Mouse (Mus musculus): Measurements from ENCODE around the gene Nup98. TPM values are rescaled to one million over a fixed set of nuclear protein-coding genes. Genes with fewer than 3 reads are reported as not detected.

Nup98 gene
- polyA plus RNA-seq, 1 experiment from 2014 or later = 29.5 TPM

DNA sequence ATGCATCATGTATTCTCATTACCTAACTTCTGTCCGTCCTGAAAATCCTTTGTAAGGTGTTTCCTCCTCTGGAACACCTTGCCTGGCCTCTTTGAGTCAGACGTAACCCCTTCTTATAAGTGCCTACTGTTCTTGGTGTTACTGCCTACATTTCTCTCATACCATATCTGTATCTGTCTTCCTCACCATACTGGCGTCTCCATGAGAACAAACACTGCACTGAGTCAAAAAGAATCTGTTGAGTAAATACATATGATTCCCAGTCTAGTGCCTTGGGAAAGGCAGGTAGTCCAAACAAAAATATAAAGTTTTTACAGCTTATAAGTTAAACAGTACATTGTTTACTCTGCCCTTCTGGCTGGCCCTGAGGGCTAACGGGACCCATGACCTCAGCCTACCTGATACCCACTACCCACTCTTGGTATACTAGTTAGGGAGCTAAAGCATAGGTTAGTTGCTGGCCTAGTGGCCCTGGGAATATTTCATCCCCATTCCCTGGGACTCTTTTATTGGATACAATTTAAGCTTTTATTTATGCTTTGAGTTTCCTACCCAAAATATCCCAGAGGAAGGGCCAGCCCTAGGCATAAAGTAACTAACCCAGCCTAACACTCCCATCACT, 18.2 kb upstream of the Nup98 start:
- H3K4me1 ChIP-seq = 0 out of 2 replicates have a peak, but pooled peaks cover 9% of the 10 kb centered on the region
- H3K27me3 ChIP-seq (replicated peaks) = no peaks in the 10 kb centered on the region
- H3K4me3 ChIP-seq (replicated peaks) = no peak overlapping the region
- WGBS = 78% methylated on average over 4 of the region's 4 CpGs
- H3K9me3 ChIP-seq = no peaks in the 10 kb centered on the region
- no peak for ATAC-seq (ENCODE audit: insufficient read depth, low FRiP score, low read depth)
- 0 out of 2 replicates have a peak, but pooled peaks cover 6% of the 10 kb centered on the region for H3K36me3 ChIP-seq
- H3K4me2 ChIP-seq = no peak overlapping the region
- no peak overlapping the region for H3K27ac ChIP-seq
- H3K9ac ChIP-seq = no peak overlapping the region

DNA sequence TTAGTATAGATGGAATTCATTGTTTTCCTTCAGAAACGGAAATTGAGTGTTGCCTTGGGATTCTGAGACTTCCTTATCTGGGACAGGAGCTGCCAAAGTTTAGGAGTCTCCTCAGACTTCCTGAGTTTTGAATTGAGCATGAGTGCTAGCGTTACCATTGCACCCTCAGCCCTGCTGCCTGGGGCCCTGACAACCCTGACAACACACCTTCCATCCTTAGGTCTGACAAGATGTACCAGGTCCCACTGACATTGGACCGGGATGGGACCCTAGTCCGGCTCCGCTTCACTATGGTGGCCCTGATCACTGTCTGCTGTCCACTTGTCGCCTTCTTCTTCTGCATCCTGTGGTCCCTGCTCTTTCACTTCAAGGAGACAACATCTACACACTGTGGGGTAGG, 16.1 kb upstream of the Nup98 start:
- H3K4me2 ChIP-seq = no peak overlapping the region
- H3K27ac ChIP-seq = no peak overlapping the region
- 91% methylated on average over 6 of the region's 6 CpGs for WGBS
- H3K4me1 ChIP-seq = 0 out of 2 replicates have a peak, but pooled peaks cover 9% of the 10 kb centered on the region
- H3K27me3 ChIP-seq (replicated peaks) = no peaks in the 10 kb centered on the region
- no peak overlapping the region for H3K4me3 ChIP-seq (replicated peaks)
- H3K9me3 ChIP-seq = no peaks in the 10 kb centered on the region
- ATAC-seq (ENCODE audit: insufficient read depth, low FRiP score, low read depth) = no peak
- 0 out of 2 replicates have a peak, but pooled peaks cover 6% of the 10 kb centered on the region for H3K36me3 ChIP-seq
- H3K9ac ChIP-seq = no peak overlapping the region

DNA sequence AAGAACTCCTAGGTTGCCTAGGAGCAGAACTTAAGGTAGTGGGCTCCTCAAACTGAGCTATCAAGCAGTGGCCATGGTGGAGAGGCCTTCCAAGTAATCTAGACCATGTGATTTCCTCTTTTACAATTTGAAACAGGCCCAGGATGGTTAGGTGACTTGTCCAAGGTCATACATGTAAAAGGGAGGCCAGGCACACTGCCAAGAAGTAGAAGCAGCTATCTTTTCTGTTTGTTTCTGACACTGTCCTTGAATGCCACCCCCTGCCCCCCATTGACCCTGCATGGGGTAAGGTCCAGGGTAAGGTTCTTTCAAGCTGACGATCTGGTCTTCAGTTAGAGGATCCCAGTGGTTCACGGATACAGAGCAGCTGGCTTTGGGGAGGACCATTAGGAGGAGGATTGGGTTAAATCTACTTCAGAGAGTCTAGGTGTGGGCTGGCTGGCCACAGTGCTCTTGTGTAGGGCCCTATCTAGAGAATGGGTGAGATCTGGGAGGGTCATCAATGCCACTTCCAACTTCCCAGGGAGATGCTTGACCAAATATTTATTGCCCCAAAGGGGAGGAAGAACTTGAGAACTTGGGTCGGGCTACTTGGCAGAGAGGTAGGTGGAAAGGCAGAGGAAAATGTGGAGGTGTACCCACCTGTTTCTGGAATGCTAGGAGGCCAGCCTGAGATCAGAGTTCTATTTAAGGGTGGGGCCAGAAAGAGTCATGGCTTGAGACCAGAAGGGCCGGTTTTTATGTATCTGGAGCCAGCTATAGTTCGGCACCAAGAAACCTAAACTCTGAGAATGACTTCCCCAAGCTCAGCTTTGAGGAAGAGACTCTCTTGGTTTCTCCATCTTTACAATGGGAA, 14.1 kb upstream of the Nup98 start:
- WGBS = 67% methylated on average over 5 of the region's 5 CpGs
- H3K27me3 ChIP-seq (replicated peaks) = no peaks in the 10 kb centered on the region
- peak overlapping the region; percentile 76 for H3K4me2 ChIP-seq
- no peak overlapping the region for H3K9ac ChIP-seq
- 0 out of 2 replicates have a peak, but pooled peaks cover 9% of the 10 kb centered on the region for H3K4me1 ChIP-seq
- H3K4me3 ChIP-seq (replicated peaks) = peak overlapping the region; percentile 77; the same call in 1 of the 2 replicates
- 0 out of 2 replicates have a peak, but pooled peaks cover 2% of the 10 kb centered on the region for H3K36me3 ChIP-seq
- H3K27ac ChIP-seq = peak overlapping the region; percentile 87
- ATAC-seq (ENCODE audit: insufficient read depth, low FRiP score, low read depth) = peak; percentile 23; the same call in 1 of the 2 replicates
- no peaks in the 10 kb centered on the region for H3K9me3 ChIP-seq

DNA sequence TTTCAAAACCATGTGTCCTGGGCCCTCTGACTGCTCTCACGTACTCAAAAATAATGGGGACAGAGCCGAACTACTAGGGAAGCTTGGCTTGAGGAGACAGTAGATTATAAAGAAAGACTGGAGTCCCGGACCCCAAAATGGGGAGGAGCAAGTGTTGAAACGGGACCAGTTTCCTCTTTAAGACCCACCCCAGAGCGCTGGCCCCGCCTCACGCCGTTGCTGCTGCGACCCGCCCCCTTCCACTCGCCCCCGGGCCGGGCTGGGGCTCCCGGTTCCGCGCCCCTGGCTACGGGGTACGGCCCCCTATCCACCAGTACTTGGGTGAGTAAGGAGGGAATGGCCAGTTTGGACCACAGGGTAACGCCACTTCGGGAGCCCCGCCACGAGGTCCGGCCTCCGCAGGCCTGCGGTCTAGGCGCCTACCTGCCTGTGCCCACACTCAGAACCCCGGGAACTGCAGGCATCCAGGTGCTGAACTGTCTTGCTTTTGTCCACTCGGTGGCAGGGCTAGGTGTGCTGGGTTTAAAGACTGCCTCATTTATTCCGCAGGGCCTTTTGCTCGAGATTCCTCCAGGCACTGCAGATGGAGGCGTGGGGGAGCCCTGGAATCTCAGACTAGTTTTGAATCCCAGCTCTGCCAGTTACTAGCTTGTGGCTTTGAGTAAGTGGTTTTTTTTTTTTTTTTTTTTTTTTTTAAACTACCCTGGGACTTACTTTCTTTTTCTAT, 13.0 kb upstream of the Nup98 start:
- no peaks in the 10 kb centered on the region for H3K27me3 ChIP-seq (replicated peaks)
- H3K9me3 ChIP-seq = no peaks in the 10 kb centered on the region
- peak overlapping the region; percentile 87 for H3K27ac ChIP-seq
- H3K4me1 ChIP-seq = 0 out of 2 replicates have a peak, but pooled peaks cover 9% of the 10 kb centered on the region
- WGBS = under 1% methylated on average over 31 of the region's 31 CpGs
- no peaks in the 10 kb centered on the region for H3K36me3 ChIP-seq
- H3K4me2 ChIP-seq = peak overlapping the region; percentile 76
- ATAC-seq (ENCODE audit: insufficient read depth, low FRiP score, low read depth) = peak; percentile 80
- H3K4me3 ChIP-seq (replicated peaks) = peak overlapping the region; percentile 77
- peak overlapping the region; percentile 48; the same call in 1 of the 2 replicates for H3K9ac ChIP-seq

DNA sequence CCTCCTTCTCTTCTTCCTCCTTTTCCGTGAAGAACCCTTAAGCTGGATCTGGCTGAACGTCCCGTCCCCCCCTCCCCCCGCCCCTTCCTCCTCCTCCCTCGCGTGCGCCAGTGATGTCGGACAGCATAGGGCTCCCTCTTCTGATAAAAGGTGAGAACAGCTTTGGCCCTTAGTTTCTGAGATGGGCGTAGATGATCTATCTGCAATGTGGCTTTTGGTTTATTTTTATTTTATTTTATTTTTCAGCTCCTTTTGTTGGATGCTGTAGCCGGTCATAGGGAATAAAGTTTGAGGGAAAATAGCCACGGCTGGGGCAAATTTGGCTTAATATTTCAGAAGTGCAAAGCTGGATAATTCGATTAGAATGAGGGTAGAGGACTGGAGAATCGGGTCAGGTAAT, 12.4 kb upstream of the Nup98 start:
- Histone ChIP-seq H3K4me3 (replicated peaks) (peak overlapping the region; percentile 77), H3K9ac (no peak overlapping the region), H3K4me1 (0 out of 2 replicates have a peak, but pooled peaks cover 9% of the 10 kb centered on the region), H3K9me3 (no peaks in the 10 kb centered on the region), H3K4me2 (peak overlapping the region; percentile 76), H3K27ac (peak overlapping the region; percentile 87), H3K27me3 (replicated peaks) (no peaks in the 10 kb centered on the region), H3K36me3 (no peaks in the 10 kb centered on the region)
- peak; percentile 44; the same call in 1 of the 2 replicates for ATAC-seq (ENCODE audit: insufficient read depth, low FRiP score, low read depth)
- under 1% methylated on average over 7 of the region's 13 CpGs for WGBS

DNA sequence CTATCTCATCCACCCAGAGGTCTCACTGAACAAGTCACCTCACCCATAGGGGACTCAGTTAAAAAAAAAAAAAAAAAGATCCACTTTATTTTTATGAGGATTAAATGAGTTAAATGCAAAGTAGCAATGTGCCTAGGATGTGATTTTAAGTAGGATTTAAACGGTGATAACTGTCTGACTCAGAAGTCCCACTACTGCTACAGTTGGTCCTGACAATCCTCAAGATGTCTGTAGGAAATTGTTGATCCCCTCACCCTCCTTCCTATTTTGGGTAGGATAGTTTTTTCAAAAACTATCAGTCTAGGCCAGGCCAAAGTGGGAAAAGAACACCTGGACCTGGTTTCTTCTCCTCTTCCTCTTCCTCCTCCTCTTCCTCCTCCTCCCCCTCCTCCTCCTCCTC, 11.9 kb upstream of the Nup98 start:
- Histone ChIP-seq H3K9ac (no peak overlapping the region), H3K27me3 (replicated peaks) (no peaks in the 10 kb centered on the region), H3K36me3 (no peaks in the 10 kb centered on the region), H3K4me1 (0 out of 2 replicates have a peak, but pooled peaks cover 9% of the 10 kb centered on the region), H3K27ac (peak overlapping the region; percentile 48; the same call in 1 of the 2 replicates), H3K4me2 (peak overlapping the region; percentile 76), H3K9me3 (no peaks in the 10 kb centered on the region), H3K4me3 (replicated peaks) (no peak overlapping the region)
- 33% methylated on average over 1 of the region's 1 CpGs for WGBS
- ATAC-seq (ENCODE audit: insufficient read depth, low FRiP score, low read depth) = no peak

DNA sequence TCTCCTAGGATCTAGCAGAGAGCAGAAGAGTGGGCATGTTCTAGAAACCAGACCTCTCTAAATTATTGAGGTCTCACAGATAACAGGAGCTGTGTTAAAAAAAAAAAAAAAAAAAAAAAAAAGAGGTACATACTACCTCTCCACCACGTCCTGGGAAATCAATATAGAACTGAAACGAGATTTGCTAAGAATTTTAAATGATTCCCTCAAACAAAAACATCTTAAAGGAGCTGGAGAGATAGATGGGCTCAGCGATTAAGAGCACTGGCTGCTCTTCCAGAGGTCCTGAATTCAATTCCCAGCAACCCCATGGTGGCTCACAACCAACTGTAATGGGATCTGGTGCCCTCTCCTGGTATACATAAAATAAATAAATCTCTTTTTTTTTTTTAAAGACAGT, 1.1 kb upstream of the Nup98 start:
- Histone ChIP-seq H3K9ac (peak overlapping the region; percentile 58; the same call in 1 of the 2 replicates), H3K4me3 (replicated peaks) (peak overlapping the region; percentile 64), H3K4me1 (peaks cover 4% of the 10 kb centered on the region), H3K27ac (peak overlapping the region; percentile 93), H3K27me3 (replicated peaks) (no peaks in the 10 kb centered on the region), H3K9me3 (no peaks in the 10 kb centered on the region), H3K4me2 (peak overlapping the region; percentile 71), H3K36me3 (no peaks in the 10 kb centered on the region)
- WGBS = 52% methylated on average over 3 of the region's 3 CpGs
- ATAC-seq (ENCODE audit: insufficient read depth, low FRiP score, low read depth) = no peak

DNA sequence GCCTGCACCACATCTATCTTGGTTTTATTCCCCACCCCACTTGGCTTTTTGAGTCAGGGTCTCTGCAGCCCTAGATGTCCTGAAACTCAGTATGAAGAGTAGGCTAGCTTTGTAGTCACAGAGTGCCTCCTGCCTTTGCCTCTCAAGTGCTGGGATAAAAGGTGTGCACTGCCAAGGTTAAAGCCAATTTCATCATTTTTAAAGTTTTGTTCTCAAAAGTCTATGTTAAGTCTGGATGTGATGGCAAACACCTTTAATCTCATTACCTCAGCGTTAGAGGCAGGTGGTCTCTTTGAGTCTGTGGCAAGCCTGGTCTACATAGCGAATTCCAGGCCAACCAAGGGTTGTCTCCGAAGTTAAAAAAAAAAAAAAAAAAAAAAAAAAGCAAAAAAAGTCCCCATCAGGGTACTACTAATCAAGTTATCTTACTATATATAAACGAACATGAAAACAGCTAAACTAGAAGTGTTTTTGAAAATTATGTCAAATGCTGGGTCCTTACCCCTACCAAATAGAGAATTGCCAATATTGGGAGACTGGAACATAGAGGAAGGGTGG, 1.1 kb downstream of the Nup98 start:
- no peaks in the 10 kb centered on the region for H3K9me3 ChIP-seq
- H3K9ac ChIP-seq = peak overlapping the region; percentile 32; the same call in 1 of the 2 replicates
- peak overlapping the region; percentile 64 for H3K4me3 ChIP-seq (replicated peaks)
- H3K27me3 ChIP-seq (replicated peaks) = no peaks in the 10 kb centered on the region
- no peak for ATAC-seq (ENCODE audit: insufficient read depth, low FRiP score, low read depth)
- H3K4me2 ChIP-seq = peak overlapping the region; percentile 69
- WGBS = 48% methylated on average over 4 of the region's 4 CpGs
- H3K36me3 ChIP-seq = 0 out of 2 replicates have a peak, but pooled peaks cover 3% of the 10 kb centered on the region
- H3K4me1 ChIP-seq = peaks cover 4% of the 10 kb centered on the region
- H3K27ac ChIP-seq = 0 out of 2 replicates have a peak overlapping the region, but pooled peaks have one; percentile 91

DNA sequence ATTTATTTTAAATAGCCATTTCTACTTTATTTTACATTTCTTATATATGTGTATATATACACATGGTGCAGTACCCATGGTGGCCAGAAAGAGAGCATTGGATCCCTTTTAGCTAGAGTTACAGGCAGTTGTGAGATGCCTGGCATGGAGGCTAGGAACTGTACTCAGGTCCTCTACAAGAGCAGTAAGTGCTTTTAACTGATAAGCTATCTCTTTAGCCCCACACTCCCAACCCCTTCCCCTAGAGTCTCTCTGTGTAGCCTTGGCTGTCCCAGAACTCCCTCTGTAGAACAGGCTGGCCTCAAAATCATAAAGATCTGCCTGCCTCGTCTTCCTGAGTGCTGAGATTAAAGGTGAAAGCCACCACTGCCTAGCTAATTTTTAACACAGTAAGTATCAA, 4.3 kb downstream of the Nup98 start:
- H3K9ac ChIP-seq = no peak overlapping the region
- 0 out of 2 replicates have a peak, but pooled peaks cover 3% of the 10 kb centered on the region for H3K36me3 ChIP-seq
- H3K4me1 ChIP-seq = peaks cover 4% of the 10 kb centered on the region
- H3K4me3 ChIP-seq (replicated peaks) = no peak overlapping the region
- ATAC-seq (ENCODE audit: insufficient read depth, low FRiP score, low read depth) = no peak
- no peak overlapping the region for H3K4me2 ChIP-seq
- no peaks in the 10 kb centered on the region for H3K27me3 ChIP-seq (replicated peaks)
- 67% methylated on average over 1 of the region's 1 CpGs for WGBS
- no peaks in the 10 kb centered on the region for H3K9me3 ChIP-seq
- H3K27ac ChIP-seq = no peak overlapping the region

DNA sequence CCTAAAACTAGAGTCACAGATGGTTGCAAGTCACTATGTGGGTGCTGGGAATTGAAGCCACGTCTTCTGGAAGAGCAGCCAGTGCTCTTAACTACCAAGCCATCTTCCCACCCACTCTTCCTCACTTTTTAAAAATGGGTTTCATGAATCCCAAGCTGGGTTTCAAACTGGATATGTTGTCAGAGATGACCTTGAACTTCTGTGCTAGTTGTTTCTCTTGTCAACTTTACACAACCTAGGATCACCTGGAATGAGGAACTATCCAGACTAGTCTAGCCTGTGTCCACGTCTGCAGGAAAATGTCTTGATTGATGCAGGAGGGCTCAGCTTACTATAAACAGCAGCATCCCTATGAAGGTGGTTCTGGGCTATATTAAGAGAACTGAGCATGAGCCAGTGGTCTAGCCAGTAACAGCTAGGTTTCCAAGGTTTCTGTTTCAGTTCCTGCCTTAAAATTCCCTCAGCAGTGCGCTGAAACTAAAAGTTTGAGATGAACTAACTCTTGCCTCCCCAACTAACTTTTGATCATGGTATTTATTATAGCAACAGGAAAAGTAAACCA, 5.6 kb downstream of the Nup98 start:
- Histone ChIP-seq H3K9me3 (no peaks in the 10 kb centered on the region), H3K27me3 (replicated peaks) (no peaks in the 10 kb centered on the region), H3K9ac (no peak overlapping the region), H3K4me1 (peaks cover 4% of the 10 kb centered on the region), H3K27ac (no peak overlapping the region), H3K36me3 (0 out of 2 replicates have a peak, but pooled peaks cover 3% of the 10 kb centered on the region), H3K4me3 (replicated peaks) (no peak overlapping the region), H3K4me2 (no peak overlapping the region)
- ATAC-seq (ENCODE audit: insufficient read depth, low FRiP score, low read depth) = no peak
- WGBS = 74% methylated on average over 3 of the region's 3 CpGs
